Mouse (Mus musculus) testis, adult 2 months (tissue): ENCODE measurements at regions not wholly inside any gene's neighbourhood (a gene's known extent, or its start where the extent isn't known, plus 50 kb on each side); places are given as distances from the start of the nearest gene placed in this dataset.

Experiments
- CTCF ChIP-seq: fragments of 200-500 bp; IDR thresholded peaks from 2 replicates; pipeline ENCODE4 v1.5.1; 2012; ENCODE audit warnings: low read depth, mild to moderate bottlenecking, inconsistent platforms, low read length, moderate library complexity; ENCODE audit not compliant: control insufficient read depth, insufficient read depth, insufficient replicate concordance
- POLR2A ChIP-seq: fragments of 200-500 bp; IDR thresholded peaks from 2 replicates; pipeline ENCODE4 v1.6.1; 2012; ENCODE audit warnings: low read depth, mild to moderate bottlenecking, inconsistent platforms, low read length, moderate library complexity; ENCODE audit not compliant: control insufficient read depth

DNA sequence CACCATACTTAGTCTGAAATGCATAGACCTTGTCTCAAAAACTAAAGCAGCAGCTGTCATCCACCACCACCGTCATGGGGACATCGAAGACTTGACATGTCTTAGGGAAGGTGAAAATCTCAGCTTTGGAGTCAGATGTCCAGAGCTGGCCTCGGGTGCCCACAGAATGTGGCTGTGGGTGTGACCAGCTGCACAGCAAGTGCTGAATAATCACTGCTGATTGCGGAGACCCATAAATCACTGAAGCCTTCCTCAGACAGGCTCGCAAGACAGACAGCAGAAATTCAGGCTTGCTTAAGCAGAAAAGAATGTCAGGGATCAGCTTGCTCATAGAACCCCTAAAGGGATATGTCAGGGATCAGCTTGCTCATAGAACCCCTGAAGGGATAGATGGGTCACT, 120.0 kb downstream of the Rybp start:
- TF ChIP-seq CTCF (no peak), POLR2A (no peak)
